Mouse (Mus musculus): Measurements from ENCODE around the gene Rnf216.

- TF ChIP-seq CTCF (IDR thresholded peaks at IDR 0.05; ENCODE audit: insufficient read depth, low read depth, low read length) (no peak), POLR2A (IDR thresholded peaks at IDR 0.05; ENCODE audit: insufficient read depth, low read depth, low read length) (no peak)
These were observed 54.6 kb downstream of the Rnf216 start for GRCm38 (mm10) chr5:143058208-143058607.

Data from olfactory bulb, adult 2 months (tissue).